In genomic region chr4:116198422-116198821, GRCm38 (mm10) we compare ENCODE assay signal across 16 mouse cellular contexts. TPM values are rescaled to one million over a fixed set of nuclear protein-coding genes. Genes with fewer than 3 reads are reported as not detected.
DNase-seq lines count a peak whose midpoint lies in the region; ATAC-seq and TF ChIP-seq lines count a peak whose summit lies in the region.
"Had no signal": no experiment of that assay in that cellular context is flagged by ENCODE, and none has a peak within 500 bp of the region (broad histone marks: within the 10 kb centered on the region; RNA-seq: fewer than 3 reads in every experiment).

No protein-coding gene starts in this region.

- H3K9ac ChIP-seq in liver, embryonic 14.5 days (replicated peaks), result no peak overlapping the region
- H3K9ac ChIP-seq: embryonic facial prominence, embryonic 12.5 days; forebrain, embryonic 15.5 days; limb, embryonic 15.5 days had no signal

- peaks cover 15 to 16% of the 10 kb centered on the region in 2 experiments for H3K4me1 ChIP-seq in liver, embryonic 14.5 days (replicated peaks; ENCODE audit: control insufficient read depth in 2 of 2, insufficient read depth in 2 of 2, low read length in 1 of 2)
- H3K4me1 ChIP-seq: embryonic facial prominence, embryonic 12.5 days; forebrain, embryonic 15.5 days; limb, embryonic 15.5 days had no signal

- H3K4me3 ChIP-seq in liver, embryonic 14.5 days (ENCODE audit: insufficient read depth in 1 of 2, low read depth in 2 of 2, low read length in 2 of 2), result no peak overlapping the region
- H3K4me3 ChIP-seq: embryonic facial prominence, embryonic 12.5 days; forebrain, embryonic 15.5 days; limb, embryonic 15.5 days had no signal

- no peaks in the 10 kb centered on the region for H3K9me3 ChIP-seq in liver, embryonic 14.5 days (ENCODE audit: control insufficient read depth, low read length)
- H3K9me3 ChIP-seq: embryonic facial prominence, embryonic 12.5 days; forebrain, embryonic 15.5 days; limb, embryonic 15.5 days had no signal

- H3K27me3 ChIP-seq in liver, embryonic 14.5 days (ENCODE audit: control insufficient read depth, insufficient read depth, low read length), result no peaks in the 10 kb centered on the region
- H3K27me3 ChIP-seq: embryonic facial prominence, embryonic 12.5 days; forebrain, embryonic 15.5 days; limb, embryonic 15.5 days had no signal

- H3K27ac ChIP-seq in liver, embryonic 14.5 days, result no peak overlapping the region
- H3K27ac ChIP-seq: embryonic facial prominence, embryonic 12.5 days; forebrain, embryonic 15.5 days; limb, embryonic 15.5 days; macrophage had no signal

- WGBS in liver, embryonic 14.5 days (ENCODE audit: insufficient replicate concordance), result 39% methylated on average over 2 of the region's 2 CpGs

- peak; percentile 41 for TF ChIP-seq CTCF in liver, embryonic 14.5 days (IDR thresholded peaks at IDR 0.05; ENCODE audit: low read depth)

- DNase-seq in cerebellum, adult 9-10 months, result peak; percentile 65
- DNase-seq in cerebellum, adult 11 months, result no peak
- no peak for DNase-seq in liver, embryonic 14.5 days (ENCODE audit: low read depth in 3 of 3, low spot score in 3 of 3)
- DNase-seq in liver (no peak), ZHBTc4 (ENCODE audit: low read depth, low spot score) (peak; percentile 49)
- peak; percentile 40 for DNase-seq in thymus, postnatal 14 days
- no peak for DNase-seq in urinary bladder, postnatal 25 days (ENCODE audit: low spot score)
- DNase-seq: kidney, adult 18-20 months had no signal

- no peaks in the 10 kb centered on the region for H3K36me3 ChIP-seq in liver, embryonic 14.5 days (replicated peaks; ENCODE audit: control insufficient read depth, insufficient read depth, low read depth)
- H3K36me3 ChIP-seq: embryonic facial prominence, embryonic 12.5 days; forebrain, embryonic 15.5 days; limb, embryonic 15.5 days had no signal

- ATAC-seq in liver, embryonic 14.5 days (ENCODE audit: insufficient read depth), result no peak
- no peak for ATAC-seq in erythroblast, adult 5-6 weeks (replicated peaks; ENCODE audit: low FRiP score, poor library complexity, severe bottlenecking)
- ATAC-seq: forebrain, embryonic 15.5 days had no signal

- no peak overlapping the region for H3K4me2 ChIP-seq in liver, embryonic 14.5 days (ENCODE audit: low read depth)
- H3K4me2 ChIP-seq: embryonic facial prominence, embryonic 12.5 days; forebrain, embryonic 15.5 days; limb, embryonic 15.5 days had no signal

- no peak for TF ChIP-seq EP300 in liver, embryonic 14.5 days (IDR thresholded peaks at IDR 0.05; ENCODE audit: low read depth)

RNA-seq across cellular contexts. Expression of gene Pik3r3, which starts 23.0 kb away (rescaled TPM):
- 0.77 and 0.89 TPM in 2 replicates for polyA plus RNA-seq in liver, embryonic 14.5 days (2012; rRNA removed)
- 0.57 and 1.0 TPM in 2 replicates for polyA plus RNA-seq in liver, embryonic 14.5 days (2014; fragmentation: Nextera tagmentation; extraction: Ambion mirVana)
- total RNA-seq in erythroblast, adult 5-6 weeks (2015; ENCODE audit: low replicate concordance), result not detected in 2 replicates
- 0.26 and 0.84 TPM in 2 replicates for total RNA-seq in erythroblast, adult 5-6 weeks (2017; ENCODE audit: low replicate concordance)

RNA-seq across cellular contexts. Expression of gene Gm49337, which starts 25.2 kb away (rescaled TPM):
- not detected in 2 replicates for polyA plus RNA-seq in liver, embryonic 14.5 days (2012; rRNA removed)
- not detected in 2 replicates for polyA plus RNA-seq in liver, embryonic 14.5 days (2014; fragmentation: Nextera tagmentation; extraction: Ambion mirVana)
- total RNA-seq in erythroblast, adult 5-6 weeks (2015; ENCODE audit: low replicate concordance), result 0.84 TPM in 1 of 2 replicates, not detected in the other
- not detected in 2 replicates for total RNA-seq in erythroblast, adult 5-6 weeks (2017; ENCODE audit: low replicate concordance)
- total RNA-seq: hematopoietic stem cell, adult 5-6 weeks had no signal
- polyA plus RNA-seq: embryonic facial prominence, embryonic 12.5 days; forebrain, embryonic 15.5 days; limb, embryonic 15.5 days; macrophage had no signal

RNA-seq across cellular contexts. Expression of gene 1700042G07Rik, which starts 25.2 kb away (rescaled TPM):
- polyA plus RNA-seq in liver, embryonic 14.5 days (2012; rRNA removed), result not detected in 2 replicates
- not detected in 2 replicates for polyA plus RNA-seq in liver, embryonic 14.5 days (2014; fragmentation: Nextera tagmentation; extraction: Ambion mirVana)
- not detected in 2 replicates for total RNA-seq in erythroblast, adult 5-6 weeks (2015; ENCODE audit: low replicate concordance)
- not detected in 2 replicates for total RNA-seq in erythroblast, adult 5-6 weeks (2017; ENCODE audit: low replicate concordance)
- total RNA-seq: granulocyte monocyte progenitor cell, adult 5-6 weeks; hematopoietic stem cell, adult 5-6 weeks; layer of hippocampus, postnatal 25 days had no signal
- polyA plus RNA-seq: embryonic facial prominence, embryonic 12.5 days; forebrain, embryonic 15.5 days; limb, embryonic 15.5 days; macrophage had no signal

RNA-seq across cellular contexts. Expression of gene Tspan1, which starts 31.0 kb away (rescaled TPM):
- polyA plus RNA-seq in liver, embryonic 14.5 days (2012; rRNA removed), result 0.12 TPM in 1 of 2 replicates, not detected in the other
- not detected in 2 replicates for polyA plus RNA-seq in liver, embryonic 14.5 days (2014; fragmentation: Nextera tagmentation; extraction: Ambion mirVana)
- not detected in 2 replicates for total RNA-seq in erythroblast, adult 5-6 weeks (2015; ENCODE audit: low replicate concordance)
- total RNA-seq in erythroblast, adult 5-6 weeks (2017; ENCODE audit: low replicate concordance), result not detected in 2 replicates
- total RNA-seq: granulocyte monocyte progenitor cell, adult 5-6 weeks; hematopoietic stem cell, adult 5-6 weeks; layer of hippocampus, postnatal 25 days had no signal
- polyA plus RNA-seq: macrophage had no signal

RNA-seq across cellular contexts. Expression of gene Lurap1, which starts 47.3 kb away (rescaled TPM):
- 0.06 and 0.10 TPM in 2 replicates for polyA plus RNA-seq in liver, embryonic 14.5 days (2012; rRNA removed)
- 0.10 and 0.18 TPM in 2 replicates for polyA plus RNA-seq in liver, embryonic 14.5 days (2014; fragmentation: Nextera tagmentation; extraction: Ambion mirVana)
- not detected in 2 replicates for total RNA-seq in erythroblast, adult 5-6 weeks (2015; ENCODE audit: low replicate concordance)
- not detected in 2 replicates for total RNA-seq in erythroblast, adult 5-6 weeks (2017; ENCODE audit: low replicate concordance)
- total RNA-seq: granulocyte monocyte progenitor cell, adult 5-6 weeks had no signal

Comparison
In these comparisons a context has a peak if more than half of its experiments do, and no peak if none do; other contexts are left out.
1. DNase-seq: peak in cerebellum, adult 9-10 months (single experiment), ZHBTc4 (single experiment) and thymus, postnatal 14 days (single experiment); none in cerebellum, adult 11 months (single experiment), liver, embryonic 14.5 days (0 of 3), liver (single experiment) and urinary bladder, postnatal 25 days (single experiment).